Mouse (Mus musculus) liver, adult 2 months (tissue): ENCODE measurements around the gene a.

Experiments used
- CTCF ChIP-seq: fragments of 200-500 bp; IDR thresholded peaks from 2 replicates; pipeline ENCODE4 v1.5.1; 2011; ENCODE audit warnings: low read depth, low read length, control low read depth
- POLR2A ChIP-seq: fragments of 200-500 bp; IDR thresholded peaks from 2 replicates; pipeline ENCODE4 v1.6.1; 2011; ENCODE audit warnings: low read length, control low read depth; ENCODE audit not compliant: insufficient read depth; ENCODE audit errors: extremely low read depth

- TF ChIP-seq CTCF (no peak), POLR2A (no peak)
Observed at GRCm38 (mm10) chr2:154937547-154938390, 146.6 kb downstream of the a start.
